Mouse (Mus musculus) G1E (cell line): Measurements from ENCODE around the gene Dda1. TPM values are rescaled to one million over a fixed set of nuclear protein-coding genes. Genes with fewer than 3 reads are reported as not detected.
A peak's percentile ranks its signal among the peaks of the same experiment; 100 is the strongest.

Experiments used
- ATAC-seq: 2 replicates; pipeline ENCODE4 v1.8.0; 2016; ENCODE audit warnings: mild to moderate bottlenecking; ENCODE audit not compliant: insufficient number of reproducible peaks, poor library complexity, low FRiP score, severe bottlenecking; ENCODE audit errors: extremely low read depth
- DNase-seq: peaks from one replicate; pipeline ENCODE4 v3.0.0; 2012; ENCODE audit warnings: low spot score
- H3K27me3 ChIP-seq: 2 replicates; pipeline ENCODE4 v1.6.1; 2012; ENCODE audit warnings: mild to moderate bottlenecking, low read length, inconsistent platforms; ENCODE audit not compliant: insufficient read depth
- H3K36me3 ChIP-seq: replicated peaks from 2 replicates; pipeline ENCODE3; 2012; ENCODE audit warnings: mild to moderate bottlenecking, inconsistent platforms
- H3K4me1 ChIP-seq: 2 replicates; pipeline ENCODE4 v1.6.1; 2012; ENCODE audit warnings: low read depth, low read length, inconsistent platforms, mixed read lengths; ENCODE audit not compliant: insufficient read depth
- H3K4me3 ChIP-seq: 2 replicates; pipeline ENCODE4 v1.5.1; 2012; ENCODE audit warnings: low read depth, mild to moderate bottlenecking, inconsistent platforms, low read length, moderate library complexity, mixed read lengths
- H3K9me3 ChIP-seq: replicated peaks from 2 replicates; pipeline ENCODE4 v1.6.1; 2012; ENCODE audit warnings: inconsistent platforms
- CTCF ChIP-seq: IDR thresholded peaks from 2 replicates; pipeline ENCODE4 v1.5.1; 2012; ENCODE audit warnings: low read depth, low read length, inconsistent platforms, mixed read lengths
- GATA1 ChIP-seq: IDR thresholded peaks from 2 replicates; pipeline ENCODE4 v1.6.1; 2012; ENCODE audit warnings: borderline replicate concordance, low read length, inconsistent platforms, mixed read lengths
- GATA2 ChIP-seq: IDR thresholded peaks from 2 replicates; pipeline ENCODE4 v1.6.1; 2012; ENCODE audit warnings: low read depth, low read length, inconsistent platforms, borderline replicate concordance
- POLR2AphosphoS5 ChIP-seq: IDR thresholded peaks from 2 replicates; pipeline ENCODE4 v1.6.1; 2012; ENCODE audit warnings: low read depth, low read length, inconsistent platforms; ENCODE audit not compliant: insufficient replicate concordance
- TAL1 ChIP-seq: conservative IDR thresholded peaks from 2 replicates; pipeline ENCODE4 v1.6.1; 2012; ENCODE audit warnings: low read depth, low read length, inconsistent platforms, mixed read lengths
- polyA plus RNA-seq: library from polyadenylated mRNA; stranded (reverse); fragments of >175 nt; gene quantifications from 2 replicates; pipeline ENCODE4 v1.2.3, GENCODE M21; 2012
- total RNA-seq, 2 experiments: library from RNA; stranded (forward) in 1 of 2; stranded (reverse) in 1 of 2; fragments of 200-1000 nt in 1 of 2; fragments of >200 nt in 1 of 2; fragmentation: Nextera tagmentation in 1 of 2; gene quantifications; 2 replicates each; pipeline ENCODE4 v1.2.3; 2014 to 2017

The Dda1 gene
- total and polyA plus RNA-seq, 3 experiments: 16.2 to 209 (median 51.9) TPM

GRCm38 (mm10) chr8:71485142-71486135 lies 16.4 kb downstream of the Dda1 start, which contains the start of gene Ano8:
Gene Ano8 (minus strand): TSS chr8:71485963.
- DNase-seq (peak; percentile 53), ATAC-seq (no peak)
- H3K27me3 ChIP-seq: peaks cover 18% of the 10 kb centered on the region; the same call in 1 of the 2 replicates
- peak within 1 kb of the TSS; percentile 73 for H3K4me3 ChIP-seq
- H3K4me1 ChIP-seq: peaks cover 59% of the 10 kb centered on the region
- no peak for TF ChIP-seq TAL1
- TF ChIP-seq CTCF: no peak
- TF ChIP-seq GATA1: no peak
- no peak for TF ChIP-seq POLR2AphosphoS5
- TF ChIP-seq GATA2: no peak
- H3K36me3 ChIP-seq: peaks cover 15% of the 10 kb centered on the region
- H3K9me3 ChIP-seq: no peaks in the 10 kb centered on the region

GRCm38 (mm10) chr8:71486136-71486529 lies 17.1 kb downstream of the Dda1 start:
- H3K4me1 ChIP-seq: peaks cover 55% of the 10 kb centered on the region
- TF ChIP-seq GATA2 (no peak), GATA1 (no peak), TAL1 (no peak), POLR2AphosphoS5 (no peak), CTCF (no peak)
- DNase-seq (no peak), ATAC-seq (no peak)
- H3K4me3 ChIP-seq: no peak overlapping the region; the same call in 1 of the 2 replicates
- peaks cover 14% of the 10 kb centered on the region; the same call in 1 of the 2 replicates for H3K27me3 ChIP-seq
- peaks cover 22% of the 10 kb centered on the region for H3K36me3 ChIP-seq
- no peaks in the 10 kb centered on the region for H3K9me3 ChIP-seq

DNA sequence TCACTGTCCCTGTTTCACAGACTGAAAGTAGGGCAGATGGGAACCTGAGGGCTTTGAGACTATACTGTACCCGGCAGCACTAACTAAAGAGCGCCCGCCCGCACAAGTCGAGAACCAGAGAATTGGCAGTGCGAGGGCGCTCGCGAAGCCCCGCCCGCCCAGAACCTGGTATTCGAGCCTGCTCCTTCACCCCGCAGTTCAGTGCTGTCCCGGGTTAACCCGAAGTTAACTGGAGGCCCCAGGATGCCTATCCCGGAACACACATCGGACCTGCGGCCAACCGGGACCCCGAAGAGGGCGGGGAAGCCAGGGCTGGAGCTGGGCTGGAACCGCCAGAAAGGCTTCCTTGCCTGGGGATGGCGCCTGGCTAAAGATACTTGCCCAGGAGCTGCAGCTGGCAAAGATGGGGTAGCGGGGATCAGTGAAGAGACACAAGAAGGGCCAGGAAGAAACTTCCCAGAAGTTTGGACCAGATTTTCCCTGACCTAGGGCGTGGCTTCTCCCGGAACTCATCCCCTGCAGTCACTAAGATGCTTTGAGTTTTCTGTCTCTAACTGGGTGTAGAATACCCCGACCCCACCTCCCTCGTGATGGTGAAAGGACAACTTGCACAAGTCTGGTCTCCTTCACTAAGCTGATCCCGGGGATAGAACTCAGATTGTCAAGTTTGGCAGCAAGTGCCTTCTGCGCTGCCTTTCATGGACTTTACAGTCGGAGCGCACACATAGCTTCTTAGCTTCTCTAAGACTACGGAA lies 18.9 kb downstream of the Dda1 start, which contains the start of gene Gtpbp3:
Gtpbp3 (plus strand) TSS at position 413 of the 755 bp plus-strand sequence.
- Histone ChIP-seq H3K27me3 (peaks cover 11% of the 10 kb centered on the region; the same call in 1 of the 2 replicates), H3K4me1 (peaks cover 58% of the 10 kb centered on the region), H3K9me3 (no peaks in the 10 kb centered on the region), H3K4me3 (peak within 1 kb of the TSS; percentile 88), H3K36me3 (peaks cover 40% of the 10 kb centered on the region)
- TF ChIP-seq CTCF (no peak), GATA2 (no peak), TAL1 (no peak), POLR2AphosphoS5 (no peak), GATA1 (no peak)
- ATAC-seq (no peak), DNase-seq (peak; percentile 47)

GRCm38 (mm10) chr8:71488454-71488853 lies 19.5 kb downstream of the Dda1 start:
- H3K27me3 ChIP-seq: peaks cover 11% of the 10 kb centered on the region; the same call in 1 of the 2 replicates
- peak overlapping the region; percentile 88 for H3K4me3 ChIP-seq
- H3K36me3 ChIP-seq: peaks cover 44% of the 10 kb centered on the region
- H3K9me3 ChIP-seq: no peaks in the 10 kb centered on the region
- H3K4me1 ChIP-seq: peaks cover 58% of the 10 kb centered on the region
- DNase-seq: peak; percentile 96
- TF ChIP-seq GATA1: no peak
- no peak for TF ChIP-seq POLR2AphosphoS5
- no peak for TF ChIP-seq TAL1
- TF ChIP-seq GATA2: no peak
- TF ChIP-seq CTCF: no peak
- ATAC-seq: peak; percentile 90

- H3K27me3 ChIP-seq: no peaks in the 10 kb centered on the region
- H3K36me3 ChIP-seq: peaks cover 60% of the 10 kb centered on the region
These were observed 26.0 kb downstream of the Dda1 start for GRCm38 (mm10) chr8:71495039-71495438.

GRCm38 (mm10) chr8:71495811-71496210 lies 26.8 kb downstream of the Dda1 start:
- Histone ChIP-seq H3K4me1 (peaks cover 8% of the 10 kb centered on the region), H3K27me3 (no peaks in the 10 kb centered on the region), H3K36me3 (peaks cover 53% of the 10 kb centered on the region), H3K9me3 (no peaks in the 10 kb centered on the region), H3K4me3 (no peak overlapping the region)
- DNase-seq: no peak
- ATAC-seq: no peak
- TF ChIP-seq TAL1 (no peak), CTCF (no peak), POLR2AphosphoS5 (no peak), GATA2 (no peak), GATA1 (no peak)

More at GRCm38 (mm10) chr8:71495039-71495438, 26.0 kb downstream of the Dda1 start:
- Histone ChIP-seq H3K9me3 (no peaks in the 10 kb centered on the region), H3K4me3 (no peak overlapping the region), H3K4me1 (peaks cover 12% of the 10 kb centered on the region)
- DNase-seq (peak; percentile 81), ATAC-seq (peak; percentile 34; the same call in 1 of the 2 replicates)
- no peak for TF ChIP-seq POLR2AphosphoS5
- TF ChIP-seq CTCF: peak; percentile 47
